Mouse (Mus musculus): Measurements from ENCODE around the gene Pdcd2l. TPM values are rescaled to one million over a fixed set of nuclear protein-coding genes. Genes with fewer than 3 reads are reported as not detected.

The Pdcd2l gene
- total and polyA plus RNA-seq, 2 experiments from 2014 or later, result 41.9 to 44.0 TPM

GRCm38 (mm10) chr7:34228641-34229040 lies 32.2 kb upstream of the Pdcd2l start:
- ATAC-seq (ENCODE audit: insufficient read depth, low read depth), result no peak
- peaks cover 43% of the 10 kb centered on the region for H3K36me3 ChIP-seq (replicated peaks; ENCODE audit: control insufficient read depth, insufficient read depth, low read length)
- peak overlapping the region; percentile 83 for H3K4me2 ChIP-seq (ENCODE audit: low read depth, low read length)
- peak overlapping the region; percentile 86; the same call in 1 of the 2 replicates for H3K9ac ChIP-seq (replicated peaks; ENCODE audit: low read depth, low read length)
- H3K4me1 ChIP-seq (ENCODE audit: control insufficient read depth, insufficient read depth), result peaks cover 43% of the 10 kb centered on the region
- no peaks in the 10 kb centered on the region for H3K9me3 ChIP-seq (replicated peaks; ENCODE audit: control insufficient read depth, low read length)
- TF ChIP-seq EP300 (IDR thresholded peaks at IDR 0.05; ENCODE audit: low read depth) (no peak), CTCF (IDR thresholded peaks at IDR 0.05; ENCODE audit: low read depth) (no peak)
- peak overlapping the region; percentile 86 for H3K4me3 ChIP-seq (ENCODE audit: low read depth, low read length)
- no peaks in the 10 kb centered on the region for H3K27me3 ChIP-seq (ENCODE audit: control insufficient read depth, insufficient read depth, low read length)
- no peak overlapping the region for H3K27ac ChIP-seq (ENCODE audit: low read depth)
- 4% methylated on average over 9 of the region's 9 CpGs for WGBS
- DNase-seq (ENCODE audit: low spot score), result peak; percentile 61

DNA sequence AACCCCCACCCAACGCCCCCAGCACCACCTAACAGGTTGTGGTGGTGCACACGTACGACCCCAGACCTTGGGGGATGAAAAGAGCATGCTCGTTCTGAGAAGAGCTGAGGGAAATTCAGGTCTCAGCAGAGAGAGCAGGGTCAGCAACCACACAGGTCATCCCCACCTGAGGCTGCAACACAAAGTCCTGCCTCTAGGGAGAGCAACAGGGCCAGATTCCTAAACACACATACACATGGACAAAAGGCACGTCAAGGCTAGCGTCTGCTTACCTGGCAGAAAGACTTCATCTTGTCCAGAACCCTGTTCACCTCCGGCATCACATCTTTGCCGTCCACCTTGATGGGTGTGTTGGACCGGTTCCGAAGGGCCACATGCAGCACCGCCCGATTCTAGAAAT lies 30.4 kb upstream of the Pdcd2l start:
- Histone ChIP-seq H3K4me2 (ENCODE audit: low read depth, low read length) (peak overlapping the region; percentile 83), H3K4me1 (ENCODE audit: control insufficient read depth, insufficient read depth) (peaks cover 29% of the 10 kb centered on the region), H3K27ac (ENCODE audit: low read depth) (no peak overlapping the region), H3K9me3 (replicated peaks; ENCODE audit: control insufficient read depth, low read length) (no peaks in the 10 kb centered on the region), H3K36me3 (replicated peaks; ENCODE audit: control insufficient read depth, insufficient read depth, low read length) (peaks cover 61% of the 10 kb centered on the region), H3K9ac (replicated peaks; ENCODE audit: low read depth, low read length) (no peak overlapping the region), H3K27me3 (ENCODE audit: control insufficient read depth, insufficient read depth, low read length) (no peaks in the 10 kb centered on the region), H3K4me3 (ENCODE audit: low read depth, low read length) (no peak overlapping the region)
- ATAC-seq (ENCODE audit: insufficient read depth, low read depth), result no peak
- 81% methylated on average over 12 of the region's 12 CpGs for whole genome bisulfite sequencing
- DNase-seq (ENCODE audit: low spot score), result no peak
- TF ChIP-seq CTCF (IDR thresholded peaks at IDR 0.05; ENCODE audit: low read depth), result peak; percentile 25
- TF ChIP-seq EP300 (IDR thresholded peaks at IDR 0.05; ENCODE audit: low read depth), result no peak

DNA sequence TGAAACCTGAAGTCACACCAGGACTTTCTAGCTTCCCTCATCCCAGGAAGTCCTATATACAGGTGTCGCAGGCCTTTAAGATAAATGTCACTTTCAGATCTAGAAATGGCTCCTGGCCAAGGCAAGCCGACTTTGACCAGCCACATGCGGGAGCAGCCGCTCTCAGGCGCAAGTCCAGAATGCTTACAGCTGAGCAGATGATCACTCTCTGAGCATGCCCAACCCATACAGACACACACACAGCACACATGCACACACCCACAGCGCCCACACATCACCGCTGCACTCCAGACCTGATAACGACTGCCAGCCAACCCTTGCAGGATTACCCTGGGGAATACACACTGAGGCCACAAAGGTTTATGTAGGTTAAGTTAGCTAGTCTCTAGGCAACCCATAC lies 29.6 kb upstream of the Pdcd2l start:
- ATAC-seq (ENCODE audit: insufficient read depth, low read depth) (no peak), DNase-seq (ENCODE audit: low spot score) (peak; percentile 7)
- WGBS, result 23% methylated on average over 8 of the region's 8 CpGs
- no peak overlapping the region for H3K4me3 ChIP-seq (ENCODE audit: low read depth, low read length)
- no peaks in the 10 kb centered on the region for H3K27me3 ChIP-seq (ENCODE audit: control insufficient read depth, insufficient read depth, low read length)
- no peak overlapping the region for H3K9ac ChIP-seq (replicated peaks; ENCODE audit: low read depth, low read length)
- H3K4me2 ChIP-seq (ENCODE audit: low read depth, low read length), result peak overlapping the region; percentile 83
- peaks cover 68% of the 10 kb centered on the region for H3K36me3 ChIP-seq (replicated peaks; ENCODE audit: control insufficient read depth, insufficient read depth, low read length)
- H3K27ac ChIP-seq (ENCODE audit: low read depth), result peak overlapping the region; percentile 18; the same call in 1 of the 2 replicates
- no peak for TF ChIP-seq CTCF (IDR thresholded peaks at IDR 0.05; ENCODE audit: low read depth)
- no peak for TF ChIP-seq EP300 (IDR thresholded peaks at IDR 0.05; ENCODE audit: low read depth)
- peaks cover 29% of the 10 kb centered on the region for H3K4me1 ChIP-seq (ENCODE audit: control insufficient read depth, insufficient read depth)
- no peaks in the 10 kb centered on the region for H3K9me3 ChIP-seq (replicated peaks; ENCODE audit: control insufficient read depth, low read length)

DNA sequence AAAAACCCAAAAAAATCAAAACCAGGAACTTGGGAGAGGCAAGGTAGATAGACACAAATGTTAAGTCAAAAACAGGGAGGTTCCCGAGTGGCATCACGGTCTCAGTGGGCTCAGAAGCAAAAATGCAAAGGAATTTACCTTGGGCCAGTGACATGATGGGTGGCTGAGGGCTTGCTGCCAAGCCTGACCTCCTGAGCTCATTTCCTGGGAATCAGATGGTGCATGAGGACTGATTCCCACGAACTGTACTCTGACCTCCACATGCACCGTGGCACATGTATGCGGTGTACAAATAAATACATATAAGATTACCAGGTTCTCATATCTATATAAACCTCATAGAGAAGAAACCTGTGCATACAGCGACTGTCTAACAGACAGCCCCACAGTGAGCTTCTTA lies 27.8 kb upstream of the Pdcd2l start:
- Histone ChIP-seq H3K27ac (ENCODE audit: low read depth) (no peak overlapping the region), H3K36me3 (replicated peaks; ENCODE audit: control insufficient read depth, insufficient read depth, low read length) (peaks cover 86% of the 10 kb centered on the region), H3K4me1 (ENCODE audit: control insufficient read depth, insufficient read depth) (peaks cover 24% of the 10 kb centered on the region), H3K9ac (replicated peaks; ENCODE audit: low read depth, low read length) (no peak overlapping the region), H3K27me3 (ENCODE audit: control insufficient read depth, insufficient read depth, low read length) (no peaks in the 10 kb centered on the region), H3K4me3 (ENCODE audit: low read depth, low read length) (no peak overlapping the region), H3K9me3 (replicated peaks; ENCODE audit: control insufficient read depth, low read length) (no peaks in the 10 kb centered on the region), H3K4me2 (ENCODE audit: low read depth, low read length) (no peak overlapping the region)
- WGBS, result 75% methylated on average over 6 of the region's 6 CpGs
- DNase-seq (ENCODE audit: low spot score) (no peak), ATAC-seq (ENCODE audit: insufficient read depth, low read depth) (no peak)
- no peak for TF ChIP-seq CTCF (IDR thresholded peaks at IDR 0.05; ENCODE audit: low read depth)
- no peak for TF ChIP-seq EP300 (IDR thresholded peaks at IDR 0.05; ENCODE audit: low read depth)

DNA sequence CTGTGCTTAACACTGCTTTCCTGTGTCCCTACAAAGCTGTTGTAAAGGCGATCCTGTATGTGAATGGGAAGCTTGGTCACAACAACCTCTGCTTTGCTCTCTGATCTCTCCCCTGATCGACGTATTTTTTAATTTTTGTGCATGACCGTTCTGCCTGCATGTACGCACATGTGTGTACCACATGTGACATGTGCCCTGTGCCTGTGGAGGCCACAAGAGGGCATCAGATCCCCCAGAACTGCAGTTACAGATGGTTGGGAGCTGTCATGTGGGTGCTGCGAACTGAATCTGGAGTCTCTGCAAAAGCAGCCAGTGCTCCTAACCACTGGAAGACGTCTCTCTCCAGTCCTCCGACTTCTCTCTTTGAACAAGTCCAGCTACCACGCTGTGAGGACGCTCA lies 25.9 kb upstream of the Pdcd2l start:
- H3K9me3 ChIP-seq (replicated peaks; ENCODE audit: control insufficient read depth, low read length), result no peaks in the 10 kb centered on the region
- H3K4me2 ChIP-seq (ENCODE audit: low read depth, low read length), result no peak overlapping the region
- no peak overlapping the region for H3K9ac ChIP-seq (replicated peaks; ENCODE audit: low read depth, low read length)
- no peak for TF ChIP-seq CTCF (IDR thresholded peaks at IDR 0.05; ENCODE audit: low read depth)
- WGBS, result 91% methylated on average over 10 of the region's 10 CpGs
- peaks cover 99% of the 10 kb centered on the region for H3K36me3 ChIP-seq (replicated peaks; ENCODE audit: control insufficient read depth, insufficient read depth, low read length)
- no peaks in the 10 kb centered on the region for H3K27me3 ChIP-seq (ENCODE audit: control insufficient read depth, insufficient read depth, low read length)
- DNase-seq (ENCODE audit: low spot score) (no peak), ATAC-seq (ENCODE audit: insufficient read depth, low read depth) (no peak)
- H3K27ac ChIP-seq (ENCODE audit: low read depth), result no peak overlapping the region
- peaks cover 10% of the 10 kb centered on the region for H3K4me1 ChIP-seq (ENCODE audit: control insufficient read depth, insufficient read depth)
- H3K4me3 ChIP-seq (ENCODE audit: low read depth, low read length), result no peak overlapping the region

DNA sequence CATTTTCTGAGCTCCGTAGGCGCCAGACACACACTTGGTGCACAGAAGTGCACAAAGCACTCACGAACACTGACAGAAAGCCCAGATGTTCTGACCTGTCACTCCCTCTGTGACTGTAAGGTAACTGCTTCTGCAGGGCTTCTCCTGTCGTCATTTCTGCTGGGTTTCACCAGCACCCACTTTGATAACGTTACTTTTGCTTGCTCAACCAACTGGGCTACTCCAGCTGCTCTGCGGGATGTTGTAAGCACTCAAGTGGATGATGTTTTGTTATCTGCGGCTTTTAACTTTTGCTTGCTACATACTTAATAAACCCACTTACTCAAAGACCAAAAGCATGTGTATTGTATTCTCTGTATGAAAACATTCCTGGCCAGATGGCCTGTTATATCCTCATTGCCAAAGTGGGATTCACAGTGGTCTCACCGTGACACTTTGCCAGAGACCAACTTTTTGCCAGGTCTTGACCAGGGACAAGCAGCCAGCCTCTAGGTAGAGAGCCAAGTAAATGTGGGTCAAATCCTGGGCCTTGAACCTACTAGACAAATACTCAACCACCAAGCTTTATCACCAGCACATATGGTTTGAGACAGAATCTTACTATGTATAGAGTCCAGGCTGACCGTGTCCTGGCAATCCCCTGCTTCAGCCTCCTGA lies 25.3 kb upstream of the Pdcd2l start:
- Histone ChIP-seq H3K27ac (ENCODE audit: low read depth) (no peak overlapping the region), H3K4me3 (ENCODE audit: low read depth, low read length) (no peak overlapping the region), H3K4me2 (ENCODE audit: low read depth, low read length) (no peak overlapping the region), H3K9me3 (replicated peaks; ENCODE audit: control insufficient read depth, low read length) (no peaks in the 10 kb centered on the region), H3K27me3 (ENCODE audit: control insufficient read depth, insufficient read depth, low read length) (no peaks in the 10 kb centered on the region), H3K36me3 (replicated peaks; ENCODE audit: control insufficient read depth, insufficient read depth, low read length) (peaks cover 97% of the 10 kb centered on the region), H3K4me1 (ENCODE audit: control insufficient read depth, insufficient read depth) (peaks cover 4% of the 10 kb centered on the region), H3K9ac (replicated peaks; ENCODE audit: low read depth, low read length) (no peak overlapping the region)
- 67% methylated on average over 9 of the region's 9 CpGs for WGBS
- DNase-seq (ENCODE audit: low spot score) (no peak), ATAC-seq (ENCODE audit: insufficient read depth, low read depth) (no peak)
- TF ChIP-seq CTCF (IDR thresholded peaks at IDR 0.05; ENCODE audit: low read depth), result no peak
- TF ChIP-seq EP300 (IDR thresholded peaks at IDR 0.05; ENCODE audit: low read depth), result no peak

Measured in heart, postnatal 0 days (tissue).